Mouse (Mus musculus) liver, postnatal 0 days (tissue): ENCODE data around the gene Kng2.

Experiments used
- CTCF ChIP-seq: sonication (generic); IDR thresholded peaks from 2 replicates; pipeline ENCODE4 v1.5.1; 2016; ENCODE audit warnings: antibody characterized with exemption, low read depth
- EP300 ChIP-seq: IDR thresholded peaks from 2 replicates; pipeline ENCODE4 v1.6.1; 2016; ENCODE audit warnings: antibody characterized with exemption, low read depth, mild to moderate bottlenecking

DNA sequence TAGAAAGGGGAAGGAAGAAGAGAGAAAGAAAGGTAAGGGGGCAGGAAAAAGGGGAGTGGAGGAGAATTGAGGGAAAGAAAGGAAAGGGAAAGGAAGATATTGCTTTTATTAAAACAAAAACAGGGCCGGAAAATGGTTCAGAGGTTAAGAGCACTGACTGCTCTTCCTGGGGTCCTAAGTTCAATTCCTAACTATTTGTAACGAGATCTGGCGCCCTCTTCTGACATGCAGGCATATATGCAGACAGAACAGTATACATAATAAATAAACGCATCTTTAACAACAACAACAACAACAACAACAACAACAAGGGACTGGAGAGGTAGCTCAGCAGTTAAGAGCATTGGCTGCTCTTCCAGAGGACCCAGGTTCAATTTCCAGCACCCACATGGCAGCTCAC lies 76.2 kb downstream of the Kng2 start:
- TF ChIP-seq CTCF (peak; percentile 65), EP300 (no peak)
